Mouse (Mus musculus) thymus, adult 2 months (tissue): ENCODE data around the gene Mb.

Source experiments
- CTCF ChIP-seq: fragments of 200-500 bp; IDR thresholded peaks from 2 replicates; pipeline ENCODE4 v1.5.1; 2012; ENCODE audit warnings: mild to moderate bottlenecking, control low read depth, low read length, moderate library complexity, borderline replicate concordance; ENCODE audit not compliant: control insufficient read depth, poor library complexity, insufficient read depth; ENCODE audit errors: extremely low read depth
- POLR2A ChIP-seq: fragments of 200-500 bp; IDR thresholded peaks from 2 replicates; pipeline ENCODE4 v1.6.1; 2012; ENCODE audit warnings: mild to moderate bottlenecking, low read length, control low read depth, moderate library complexity; ENCODE audit not compliant: control insufficient read depth, poor library complexity, insufficient read depth; ENCODE audit errors: extremely low read depth

DNA sequence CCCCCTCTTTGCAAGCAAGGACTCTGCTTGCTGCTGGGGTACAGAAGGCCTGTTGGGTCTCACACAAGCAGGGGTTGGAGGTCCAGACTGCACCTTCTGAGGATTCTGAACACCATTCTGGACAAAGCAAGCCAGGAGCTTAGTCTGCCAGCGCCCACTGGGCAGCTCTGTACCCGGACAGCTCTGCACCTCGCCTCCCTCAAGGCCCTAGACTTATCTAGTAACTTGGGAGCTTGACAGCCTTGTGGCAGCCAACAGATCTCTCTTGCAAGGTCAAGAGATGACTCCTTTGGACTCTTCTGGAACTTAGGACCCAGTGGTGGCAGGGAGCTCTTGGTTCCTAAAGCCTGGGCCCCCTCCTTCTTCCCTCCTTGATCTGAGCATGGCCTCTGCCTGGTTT, 23.4 kb downstream of the Mb start:
- TF ChIP-seq CTCF (no peak), POLR2A (no peak)
